Mouse (Mus musculus): Measurements from ENCODE around the gene Kifap3.
"Not testable (repeated sequence)": the region's sequence is repeated elsewhere in the genome, so short reads cannot be mapped to it uniquely, and the experiment has no call there.

Gene Kifap3

DNA sequence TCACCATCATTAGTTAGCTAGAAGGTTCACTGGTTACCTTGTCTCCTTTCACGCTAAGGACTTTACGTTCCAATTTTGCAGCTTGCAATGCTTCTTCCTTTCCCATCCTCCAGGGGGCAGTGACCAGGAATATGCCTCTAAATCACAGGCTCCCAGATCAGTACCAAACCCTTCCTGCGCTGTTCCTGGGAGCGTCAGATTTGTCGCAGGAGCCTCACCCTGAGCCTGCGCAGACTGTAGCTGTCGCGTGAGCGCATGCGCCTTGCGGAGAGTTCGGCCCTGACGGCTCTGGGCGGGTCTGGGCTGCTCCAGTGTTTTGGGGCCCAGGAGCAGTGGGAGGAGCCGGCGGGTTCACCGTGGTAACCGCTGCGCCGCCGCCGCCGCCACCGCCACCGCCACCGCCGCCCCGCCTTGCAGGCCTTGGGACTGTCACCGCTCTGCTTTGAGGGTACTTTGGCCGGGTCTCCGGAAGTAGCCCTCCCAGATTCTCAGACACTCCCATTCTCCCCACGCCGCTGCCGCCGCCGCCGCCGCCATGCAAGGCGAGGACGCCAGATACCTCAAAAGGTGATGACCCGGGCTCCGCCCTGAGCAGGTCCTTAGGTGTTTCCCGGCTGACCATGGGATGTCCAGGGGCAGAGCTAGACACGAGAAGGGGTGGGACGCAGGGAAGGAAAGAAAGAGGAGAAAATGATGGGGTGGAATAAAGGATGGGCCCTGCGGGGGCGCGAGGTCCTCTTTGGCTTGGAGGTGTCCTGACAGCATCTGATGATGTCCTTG is at the start of gene Kifap3:
Gene Kifap3, plus strand, starts transcription at position 248 of the 780 bp plus-strand sequence.
- DNase-seq, result peak; percentile 94

DNA sequence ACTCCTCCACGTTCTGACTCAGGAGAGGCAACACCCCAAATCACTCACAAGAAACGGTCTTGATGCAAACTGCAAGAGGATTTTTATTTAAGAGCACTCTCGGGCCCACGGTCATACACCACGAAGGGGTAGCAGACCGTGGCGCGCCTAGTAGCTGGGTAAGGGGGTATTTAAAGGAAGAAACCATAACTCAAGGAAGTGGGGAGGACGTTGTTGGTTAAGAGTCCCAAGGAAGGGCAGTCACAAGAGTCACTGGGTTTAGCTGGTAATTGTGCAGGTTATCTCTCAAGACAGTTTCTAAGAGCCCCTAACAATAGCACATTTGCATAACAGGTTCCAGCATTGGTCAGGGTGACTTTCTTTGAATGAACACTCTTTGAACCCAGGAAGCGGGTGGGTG is 48.2 kb upstream of the Kifap3 start:
- not testable (repeated sequence) for DNase-seq

DNA sequence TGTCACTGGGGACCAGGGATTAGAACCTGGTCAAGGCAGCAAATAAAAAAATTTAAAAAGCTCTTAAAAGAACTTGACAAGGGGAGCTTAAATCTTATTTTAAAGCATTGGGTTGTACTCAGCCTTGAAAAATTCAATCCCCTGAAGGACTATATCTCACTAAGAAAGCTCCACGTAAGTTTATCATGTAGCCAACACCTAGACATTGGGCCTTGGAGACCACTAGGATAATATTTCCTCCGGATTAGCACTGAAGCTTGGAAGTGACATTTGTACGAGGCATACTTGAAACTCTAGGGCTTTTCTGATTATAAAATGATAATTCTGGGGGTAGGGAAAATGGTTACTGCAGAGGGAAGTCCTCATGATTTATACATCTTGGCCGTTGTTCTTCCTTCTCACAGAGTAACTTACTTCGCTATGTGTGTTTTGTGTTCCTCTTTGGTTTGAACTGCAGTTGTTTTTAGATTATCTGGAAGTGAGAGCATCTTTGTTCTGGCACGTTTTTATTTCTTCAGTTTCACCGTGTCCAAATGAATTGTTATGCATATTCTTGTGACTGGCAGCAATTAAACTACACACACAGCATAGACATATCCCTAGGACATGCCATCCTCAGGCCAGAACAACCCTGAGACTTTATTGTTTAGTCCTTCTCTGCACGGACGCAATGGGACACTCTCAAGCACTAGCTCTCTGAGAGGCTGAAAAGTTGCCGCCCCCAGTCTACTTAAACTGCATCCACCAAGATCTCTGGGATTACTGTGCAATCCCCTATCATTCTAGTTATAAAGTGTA is 42.7 kb upstream of the Kifap3 start:
- DNase-seq, result no peak

DNA sequence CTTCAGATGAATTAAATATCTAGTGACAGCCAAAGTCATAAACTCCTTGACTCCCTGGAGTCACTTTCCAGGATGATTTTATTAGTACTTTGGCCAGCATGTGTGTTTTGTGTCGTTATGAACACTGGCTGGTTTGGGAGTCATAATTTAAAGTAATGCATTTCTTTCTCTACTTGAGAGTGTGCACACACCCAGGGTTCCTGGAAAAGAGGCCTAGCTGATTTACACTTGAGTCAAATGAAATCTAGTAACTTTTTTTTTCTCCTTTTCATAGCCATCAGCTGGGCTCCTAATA is 42.2 kb upstream of the Kifap3 start:
- DNase-seq, result no peak

DNA sequence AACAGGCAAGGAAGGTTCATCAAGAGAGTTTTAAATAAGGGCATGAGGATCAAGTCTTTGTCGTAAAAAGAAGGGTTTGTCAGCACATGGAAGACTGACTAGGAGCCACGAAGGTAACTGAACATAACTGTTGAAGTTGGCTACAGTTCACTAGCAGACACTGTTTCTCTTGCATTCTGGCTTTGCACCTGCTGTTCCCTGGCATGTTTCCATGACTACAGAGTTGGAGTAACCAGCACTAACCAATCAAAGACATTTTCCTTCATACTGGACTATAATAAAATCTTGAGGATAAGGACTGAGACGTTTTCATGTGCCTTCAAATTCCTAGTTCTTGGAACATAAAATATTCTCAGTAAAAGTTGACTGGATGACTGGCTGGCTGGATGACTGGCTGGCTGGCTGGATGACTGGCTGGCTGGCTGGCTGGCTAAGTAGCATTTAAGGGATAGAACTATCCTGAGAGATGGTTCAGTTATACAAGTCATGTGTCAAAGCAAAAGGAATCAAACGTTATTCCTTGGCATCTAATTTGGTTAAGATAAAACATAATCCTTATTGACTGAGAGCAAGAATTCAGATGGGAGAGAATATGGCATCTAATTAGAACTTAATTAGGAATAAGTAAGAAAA is 27.9 kb upstream of the Kifap3 start:
- DNase-seq, result no peak

DNA sequence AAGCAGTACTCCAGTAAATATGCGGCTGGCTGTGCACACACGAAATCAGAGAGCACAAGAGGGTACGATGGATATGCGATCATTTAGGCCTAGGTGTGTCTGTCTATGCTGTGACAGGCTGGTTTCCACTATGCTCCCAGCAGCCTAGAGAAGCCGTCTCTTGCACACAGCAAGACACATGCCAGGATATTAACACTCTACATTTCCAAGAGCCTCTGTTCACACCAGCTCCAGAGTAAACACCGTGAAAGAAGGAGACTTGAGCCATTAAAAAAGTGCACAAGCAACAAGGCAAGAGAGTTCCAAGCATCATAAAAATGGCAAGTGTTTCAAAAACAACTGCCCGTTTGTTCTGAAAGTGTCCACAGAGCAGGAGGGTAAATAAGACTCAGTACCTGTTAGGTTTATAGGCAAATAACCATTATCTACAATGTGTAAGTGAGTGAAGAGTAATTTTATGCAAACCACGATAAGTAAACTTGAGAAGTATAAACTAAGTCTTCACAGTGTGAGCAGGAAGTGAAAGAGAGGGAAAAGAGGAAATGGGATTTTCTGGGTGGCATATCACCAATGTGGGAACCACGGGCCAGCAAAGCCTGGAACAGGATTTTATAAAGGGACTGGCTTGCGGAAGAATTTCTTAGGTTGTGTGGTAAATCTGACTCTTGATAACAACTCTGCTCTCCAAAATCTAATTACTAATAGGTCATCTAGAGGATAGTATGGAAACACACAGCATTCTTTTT is 21.7 kb upstream of the Kifap3 start:
- DNase-seq, result no peak

DNA sequence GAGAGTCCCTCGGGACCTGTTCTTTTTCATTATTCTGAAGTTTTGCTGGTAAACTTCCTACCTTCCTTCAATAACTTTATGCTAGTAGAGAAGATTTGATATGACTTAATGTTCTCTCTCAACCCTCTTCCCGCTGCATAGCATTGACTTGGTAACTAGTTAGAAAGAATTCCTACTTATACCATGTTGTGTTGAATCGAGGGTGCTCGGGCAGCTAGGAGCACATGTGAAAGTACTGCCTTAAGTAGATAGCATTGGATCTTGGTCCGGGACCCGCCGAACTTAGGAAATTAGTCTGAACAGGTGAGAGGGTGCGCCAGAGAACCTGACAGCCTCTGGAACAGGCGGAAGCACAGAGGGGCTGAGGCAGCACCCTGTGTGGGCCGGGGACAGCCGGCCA is 4.2 kb downstream of the Kifap3 start:
- DNase-seq, result not testable (repeated sequence)

DNA sequence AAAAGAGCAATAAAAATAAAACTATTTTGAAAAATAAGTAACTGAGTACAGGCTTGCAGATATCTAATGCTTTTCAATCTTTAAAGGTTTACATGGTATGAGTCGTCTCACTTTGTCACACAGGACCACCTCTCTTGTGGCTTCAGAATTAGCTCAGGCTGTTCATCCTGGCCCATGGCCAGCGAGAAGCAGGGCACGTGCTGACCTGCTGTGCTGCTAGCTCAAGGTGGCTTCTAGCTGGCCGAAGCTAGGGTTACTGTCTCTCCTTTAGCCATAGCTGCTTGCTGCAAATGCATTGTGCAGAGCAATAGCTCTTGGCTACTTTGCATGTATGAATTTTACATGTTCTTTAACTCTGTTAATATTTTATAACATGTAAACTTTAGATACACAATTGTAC is 42.0 kb downstream of the Kifap3 start:
- no peak for DNase-seq

DNA sequence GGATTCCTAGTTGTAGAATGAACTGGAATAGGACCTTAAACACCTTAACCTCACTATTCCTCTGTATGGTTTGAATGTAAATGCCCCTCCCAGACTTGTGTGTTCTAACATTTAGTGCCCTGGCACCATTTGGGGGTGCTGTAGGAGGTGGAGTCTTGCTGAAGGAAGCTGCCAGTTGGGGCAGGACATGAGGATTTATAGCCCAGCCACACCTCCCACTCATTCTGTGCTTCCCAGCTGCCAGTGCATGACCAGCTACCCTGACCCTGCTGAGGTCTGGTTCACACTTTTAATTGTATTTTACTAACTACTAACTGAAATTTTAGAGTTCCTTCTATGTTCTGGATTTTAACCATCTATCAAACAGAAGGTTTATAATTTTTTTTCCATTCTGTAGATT is 50.1 kb downstream of the Kifap3 start:
- no peak for DNase-seq

DNA sequence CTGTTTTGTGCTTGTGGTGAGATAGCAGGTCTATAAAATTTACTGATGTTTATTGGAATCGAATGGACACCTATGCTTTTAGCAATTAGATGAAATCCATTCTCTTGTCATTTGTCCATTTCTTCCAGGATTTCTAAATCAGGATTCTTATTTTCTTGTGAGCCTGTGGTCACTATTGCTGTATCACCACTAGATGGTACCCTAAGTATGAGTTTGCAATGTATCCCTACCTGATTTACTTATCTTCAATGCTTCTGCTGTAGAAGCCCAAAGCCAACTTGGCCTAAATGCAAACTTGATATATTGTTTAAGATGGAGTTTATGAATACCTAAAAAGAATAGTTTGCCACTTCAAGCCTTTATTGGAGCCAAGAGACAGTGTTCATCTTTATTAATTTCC is 54.7 kb downstream of the Kifap3 start:
- no peak for DNase-seq

DNA sequence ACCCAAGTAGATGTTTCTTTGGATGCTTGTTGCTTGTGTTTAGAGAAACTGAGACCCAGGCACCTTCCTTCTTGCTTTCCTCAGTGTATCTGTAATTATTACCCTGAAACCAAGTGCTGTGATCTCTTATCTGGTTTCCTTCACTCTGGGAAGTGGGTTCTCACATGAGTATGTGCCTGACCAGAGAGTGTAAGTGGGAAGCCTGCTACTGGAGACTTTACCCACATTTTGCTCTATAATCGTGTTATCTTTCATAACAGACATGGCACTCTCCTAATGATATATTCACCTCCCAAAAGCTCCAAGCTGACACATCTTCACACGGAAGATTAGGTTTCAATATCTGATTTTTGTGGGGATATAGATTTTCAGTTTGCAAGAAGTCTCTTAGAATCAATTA is 55.7 kb downstream of the Kifap3 start:
- DNase-seq, result no peak

DNA sequence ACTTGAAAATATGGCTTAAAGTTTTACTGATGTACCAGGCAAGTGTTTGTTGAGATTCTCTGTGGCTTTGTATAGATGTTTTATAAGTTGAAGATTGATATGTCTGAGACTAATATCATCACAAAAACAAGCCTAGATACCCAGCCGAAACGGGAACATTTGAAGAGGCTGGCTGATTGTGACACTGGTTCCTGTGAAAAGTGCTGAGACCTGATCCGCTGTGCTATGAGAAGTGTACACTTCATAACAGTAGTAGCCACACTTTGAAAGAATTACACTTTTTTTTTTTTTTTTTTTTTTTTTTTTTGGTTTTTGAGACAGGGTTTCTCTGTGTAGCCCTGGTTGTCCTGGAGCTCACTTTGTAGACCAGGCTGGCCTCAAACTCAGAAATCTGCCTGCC is 59.1 kb downstream of the Kifap3 start:
- not testable (repeated sequence) for DNase-seq

DNA sequence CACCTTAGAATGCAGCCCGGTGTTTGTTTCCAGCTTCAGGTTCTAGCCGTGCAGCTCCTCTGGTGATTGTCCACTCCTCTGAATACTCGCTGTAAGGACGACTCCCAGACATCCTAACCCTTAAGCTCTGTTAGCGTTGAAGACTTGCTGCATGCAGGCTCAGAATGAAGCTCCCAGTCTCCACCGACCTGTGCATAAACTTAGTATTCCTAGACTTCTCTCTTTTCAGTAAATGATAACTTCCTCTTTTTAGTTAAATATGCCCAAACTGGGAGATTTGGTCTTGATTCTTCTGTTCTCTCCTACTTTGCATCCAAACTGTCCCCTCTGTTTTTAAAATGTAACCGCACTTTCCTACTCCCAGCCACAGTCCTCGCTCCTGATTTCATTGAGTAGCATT is 61.2 kb downstream of the Kifap3 start:
- no peak for DNase-seq

DNA sequence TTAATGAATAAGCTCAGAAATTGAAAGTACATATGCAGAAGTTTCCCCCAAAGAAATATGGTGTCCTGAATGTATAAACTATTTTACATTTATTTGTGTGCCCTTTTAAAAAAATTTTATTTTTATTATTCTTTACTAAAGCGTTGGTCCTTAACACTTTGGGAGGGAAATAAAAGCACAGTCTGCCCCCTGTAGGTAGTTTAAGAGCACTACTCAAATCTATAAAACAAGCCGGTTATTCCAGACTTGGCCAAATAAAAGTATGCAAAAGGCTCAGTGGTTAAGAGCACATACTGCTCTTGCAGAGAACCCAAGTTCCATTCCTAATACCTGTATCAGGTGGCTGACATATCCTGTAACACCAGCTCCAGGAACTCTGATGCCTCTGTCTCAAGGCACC is 62.9 kb downstream of the Kifap3 start:
- no peak for DNase-seq

DNA sequence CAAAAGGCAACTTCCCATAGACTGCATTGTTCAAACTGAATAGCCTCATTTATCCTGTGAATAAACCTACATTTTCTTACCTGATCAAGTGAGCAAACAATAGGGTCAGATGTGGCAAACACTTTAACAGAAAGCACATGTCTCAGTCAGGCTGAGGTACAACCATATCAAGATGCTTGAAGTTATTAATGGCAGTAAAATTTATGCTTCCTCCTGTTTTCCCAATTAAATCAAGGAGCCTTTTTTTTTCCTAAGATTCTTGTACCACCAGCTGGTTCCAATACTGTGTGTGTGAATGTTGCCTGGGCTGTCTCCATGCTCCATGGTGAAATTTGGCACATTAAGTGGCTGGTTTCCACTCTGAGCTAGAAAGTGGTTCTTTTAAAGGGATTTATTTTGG is 64.5 kb downstream of the Kifap3 start:
- no peak for DNase-seq

DNA sequence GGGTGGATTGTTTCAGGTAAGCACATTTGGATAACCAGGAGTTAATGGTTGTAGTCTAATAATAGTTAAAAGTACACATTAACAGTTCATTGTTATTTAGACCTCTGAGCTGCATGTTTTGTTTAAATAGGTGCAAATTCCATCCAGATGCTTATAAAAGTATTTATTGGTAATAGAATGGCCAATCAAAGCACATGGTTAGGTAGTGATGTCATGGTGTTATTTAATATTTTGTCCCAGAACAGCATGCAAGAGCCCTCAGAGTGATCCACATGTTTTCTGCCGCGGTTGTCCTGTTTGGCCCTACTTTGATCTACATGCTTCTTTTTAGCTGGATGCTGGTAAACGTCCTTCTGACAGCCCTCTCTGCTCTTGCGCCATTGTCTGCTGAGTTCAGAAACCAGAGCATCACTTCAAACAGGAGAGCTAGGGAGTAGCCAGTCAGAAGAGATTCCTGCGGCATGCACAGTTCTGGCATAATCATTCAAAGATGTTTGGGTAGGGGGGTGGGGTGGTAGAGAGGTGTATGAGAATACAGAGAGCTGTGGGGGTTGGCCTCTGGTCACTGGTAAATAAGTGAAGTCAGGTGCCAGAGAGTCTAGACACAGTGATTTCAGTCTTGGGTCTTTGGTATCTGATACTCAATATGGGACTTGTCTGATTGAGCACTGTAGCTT is 73.6 kb downstream of the Kifap3 start:
- no peak for DNase-seq

DNA sequence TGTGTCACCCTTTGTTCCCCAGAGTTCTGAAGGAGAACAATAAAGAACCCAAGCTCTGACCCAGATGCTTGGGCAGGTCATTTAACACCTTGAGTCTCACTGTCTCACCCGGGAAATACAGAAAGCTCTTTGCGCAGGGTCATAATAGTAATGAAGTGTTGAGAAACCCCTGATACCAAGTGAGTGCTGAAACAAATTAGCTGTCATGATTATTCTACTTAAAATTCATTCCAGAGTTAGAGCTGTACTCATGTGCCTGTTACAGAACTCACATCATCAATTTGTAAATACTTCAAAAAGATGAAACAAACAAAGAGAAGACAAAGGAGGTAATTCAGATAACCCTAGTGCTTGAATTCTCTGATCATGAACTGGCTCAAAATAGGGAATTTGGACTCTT is 79.0 kb downstream of the Kifap3 start:
- no peak for DNase-seq

DNA sequence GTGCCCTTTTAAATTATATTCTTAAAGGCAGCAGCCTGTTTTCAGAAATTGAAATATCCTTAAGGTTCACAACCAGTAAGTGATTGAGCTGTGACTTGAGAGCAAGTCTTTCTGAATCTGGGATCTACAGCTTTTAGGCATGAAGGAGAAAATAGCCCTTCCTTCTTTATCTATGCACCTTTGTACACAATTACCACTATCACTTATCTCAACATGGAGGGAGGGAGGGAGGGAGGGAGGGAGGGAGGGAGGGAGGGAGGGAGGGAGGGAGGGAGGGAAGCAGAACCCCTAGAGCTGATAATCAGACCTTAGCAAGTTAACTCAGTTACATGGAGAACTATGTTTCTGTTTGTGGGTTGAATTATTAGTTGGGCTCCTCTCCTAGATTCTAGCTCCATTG is 82.2 kb downstream of the Kifap3 start:
- no peak for DNase-seq

DNA sequence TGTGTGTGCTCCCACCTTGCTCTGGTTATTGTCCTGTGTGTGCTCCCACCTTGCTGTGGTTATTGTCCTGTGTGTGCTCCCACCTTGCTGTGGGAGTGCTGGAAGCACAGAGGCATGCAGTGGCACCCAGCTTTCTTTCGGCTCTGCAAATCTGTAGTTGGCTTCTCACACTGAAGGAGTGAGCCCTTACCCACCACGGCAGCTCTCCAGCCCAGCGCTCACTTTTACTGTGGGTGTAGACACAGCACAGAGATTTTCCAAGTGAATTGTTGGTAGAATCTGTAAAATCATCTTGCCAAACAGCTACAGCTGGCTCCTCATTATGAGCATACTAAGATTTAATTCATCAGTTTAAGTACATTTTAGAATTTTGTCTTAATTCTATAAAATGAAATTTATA is 93.8 kb downstream of the Kifap3 start:
- DNase-seq, result no peak

DNA sequence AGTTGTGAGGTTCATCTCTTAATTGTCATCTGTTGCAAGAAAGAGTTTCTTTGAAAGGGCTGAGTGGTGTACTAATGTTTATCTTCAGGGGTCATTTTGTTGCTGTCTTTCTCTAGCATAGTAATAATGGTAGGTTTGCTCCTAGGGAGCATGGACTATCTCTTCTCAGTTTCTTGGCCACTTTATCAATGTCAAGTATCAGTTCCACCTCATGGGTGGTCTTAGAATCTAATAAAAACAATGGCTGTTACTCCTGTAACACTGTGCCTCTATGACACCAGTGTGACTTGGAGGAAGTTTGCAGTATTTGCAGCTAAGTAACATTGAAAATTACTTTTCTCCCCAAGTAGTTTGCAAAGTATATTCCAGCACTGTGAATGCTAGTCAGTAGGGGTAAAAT is 110.2 kb downstream of the Kifap3 start:
- DNase-seq, result no peak

DNA sequence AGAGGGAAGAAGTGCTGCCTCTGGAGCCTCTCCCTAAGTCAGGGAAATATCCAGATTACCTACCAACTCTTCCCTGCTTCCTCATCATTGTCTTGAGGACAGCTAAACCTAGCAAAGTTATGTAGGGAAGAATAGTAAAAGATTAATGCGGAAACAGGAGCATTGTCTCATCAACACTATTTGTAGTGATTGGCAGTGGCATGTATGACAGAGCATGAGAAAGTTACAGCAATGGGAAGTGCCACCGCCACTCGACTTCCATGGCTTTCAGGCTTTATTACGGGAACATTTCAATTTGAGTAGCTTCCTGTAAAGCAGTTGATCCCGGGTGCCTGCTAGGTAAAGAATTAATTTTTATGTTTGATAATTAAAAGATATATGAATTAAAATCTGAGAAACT is 113.9 kb downstream of the Kifap3 start:
- no peak for DNase-seq

DNA sequence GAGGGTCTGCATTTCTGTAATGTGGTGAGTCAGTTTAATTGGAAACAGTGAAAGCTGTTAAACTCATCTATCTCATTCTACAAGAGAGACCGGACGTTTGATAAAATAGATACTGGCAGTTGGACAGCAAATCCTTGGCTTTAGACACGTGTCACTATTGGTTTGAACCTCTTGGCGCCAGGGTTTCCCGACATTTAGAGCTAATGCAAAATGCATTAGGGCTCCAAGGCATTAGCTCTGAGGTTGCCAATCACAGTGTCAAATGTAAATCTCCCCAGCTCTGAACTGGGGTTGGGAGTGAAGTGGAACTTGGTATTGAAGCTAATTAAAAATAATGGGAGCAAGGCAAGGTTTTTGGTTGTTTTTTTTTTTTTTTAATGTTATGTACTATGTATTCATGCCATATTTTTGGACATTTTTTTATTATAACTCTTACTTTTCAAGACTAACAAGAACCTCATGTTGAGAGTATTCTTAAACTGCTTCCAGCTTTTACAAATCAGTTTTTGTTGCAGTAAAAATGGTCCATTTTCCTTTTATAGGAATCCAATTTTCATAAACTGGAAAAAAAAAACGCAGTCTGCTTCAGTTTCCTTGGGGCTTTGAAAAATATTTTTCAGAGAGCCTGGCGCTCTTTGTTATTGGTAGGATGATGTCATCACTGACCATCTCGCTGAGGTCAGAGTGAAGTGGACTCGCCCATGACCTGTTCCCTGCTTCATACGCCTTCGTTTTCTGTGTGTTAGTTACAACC is 114.6 kb downstream of the Kifap3 start:
- no peak for DNase-seq
